Mouse (Mus musculus): ENCODE measurements around the gene March8. TPM values are rescaled to one million over a fixed set of nuclear protein-coding genes. Genes with fewer than 3 reads are reported as not detected.

March8 gene
- total RNA-seq, 2 experiments from 2014 or later = 39.5 to 46.6 TPM

- DNase-seq = no peak
- intact Hi-C loops (cut with DNase I) = no loop called here
Observed at GRCm38 (mm10) chr6:116370216-116370976, 32.6 kb downstream of the March8 start.

GRCm38 (mm10) chr6:116371500-116371899 is 33.7 kb downstream of the March8 start:
- intact Hi-C loops (cut with DNase I) = no loop called here

GRCm38 (mm10) chr6:116374136-116374535 is 36.3 kb downstream of the March8 start:
- intact Hi-C loops (cut with DNase I) = no loop called here
- DNase-seq = no peak

More at GRCm38 (mm10) chr6:116371500-116371899, 33.7 kb downstream of the March8 start:
- DNase-seq = no peak

DNA sequence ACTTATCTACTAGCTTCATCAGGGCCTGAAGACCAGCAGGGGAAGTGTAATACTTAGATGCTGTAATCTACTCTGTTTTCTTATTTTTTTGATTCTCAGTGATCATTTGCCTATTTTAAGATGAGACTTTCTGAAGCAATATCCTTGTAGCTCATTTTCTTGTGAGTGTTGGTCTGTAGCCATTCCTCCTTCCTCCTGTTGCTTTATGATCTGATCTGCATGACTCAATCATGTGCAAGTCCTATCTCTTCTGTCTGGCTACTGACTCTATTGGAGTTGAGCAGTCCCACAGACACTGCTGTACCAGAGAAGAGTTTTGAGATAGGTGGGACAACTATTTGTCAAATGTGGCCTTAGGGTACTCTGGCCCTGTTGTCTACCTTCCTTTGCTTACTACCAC is 36.8 kb downstream of the March8 start:
- no peak for DNase-seq
- intact Hi-C loops (cut with DNase I) = no loop called here

DNA sequence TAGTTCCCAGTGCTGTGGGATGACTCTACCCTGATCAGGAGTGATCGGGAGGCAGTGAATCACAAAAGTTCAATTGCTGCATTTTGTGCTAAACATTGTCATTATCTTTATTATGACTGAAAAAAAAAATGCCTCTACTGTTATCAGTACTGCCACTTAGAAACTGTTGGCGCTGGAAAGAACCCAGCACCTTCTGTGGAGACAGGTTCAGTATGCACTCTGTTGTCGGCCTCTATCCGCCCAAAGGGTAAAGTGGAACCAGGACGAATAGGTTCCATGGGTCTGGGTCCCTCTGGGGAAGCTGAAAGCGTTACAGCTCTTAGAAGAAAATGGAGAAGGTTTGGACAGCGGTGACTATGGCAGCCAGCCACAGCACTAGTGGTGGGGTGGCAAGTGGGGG is 41.1 kb downstream of the March8 start:
- no peak for DNase-seq
- intact Hi-C loops (cut with DNase I) = no loop called here

- no peak for DNase-seq
- intact Hi-C loops (cut with DNase I) = no loop called here
Observed at GRCm38 (mm10) chr6:116380157-116380556, 42.3 kb downstream of the March8 start.

GRCm38 (mm10) chr6:116381605-116382004 is 43.8 kb downstream of the March8 start:
- intact Hi-C loops (cut with DNase I) = no loop called here
- no peak for DNase-seq

DNA sequence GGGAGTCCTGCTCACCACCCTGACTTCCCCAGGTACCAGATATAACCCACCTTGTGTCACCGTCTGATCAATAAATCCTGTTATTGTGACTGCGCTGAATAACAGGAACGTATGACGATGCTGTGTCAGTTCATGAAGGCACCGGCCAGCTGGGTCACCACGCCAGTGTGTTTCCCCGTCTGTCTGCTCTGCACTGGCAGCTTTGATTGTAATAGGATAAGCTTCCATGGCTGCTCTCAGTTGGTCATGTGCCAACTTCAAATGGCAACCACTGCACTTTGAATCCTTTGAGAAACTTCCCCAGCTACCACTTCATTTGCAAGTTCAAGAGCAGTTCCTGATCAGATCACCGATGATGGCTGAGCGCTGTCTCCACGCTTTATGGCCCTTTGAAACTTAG is 45.8 kb downstream of the March8 start:
- intact Hi-C loops (cut with DNase I) = no loop called here
- DNase-seq = no peak

- intact Hi-C loops (cut with DNase I) = no loop called here
- DNase-seq = no peak
Observed at GRCm38 (mm10) chr6:116385194-116386044, 47.6 kb downstream of the March8 start.

GRCm38 (mm10) chr6:116386045-116386415 is 48.2 kb downstream of the March8 start:
- DNase-seq = no peak
- intact Hi-C loops (cut with DNase I) = no loop called here

DNA sequence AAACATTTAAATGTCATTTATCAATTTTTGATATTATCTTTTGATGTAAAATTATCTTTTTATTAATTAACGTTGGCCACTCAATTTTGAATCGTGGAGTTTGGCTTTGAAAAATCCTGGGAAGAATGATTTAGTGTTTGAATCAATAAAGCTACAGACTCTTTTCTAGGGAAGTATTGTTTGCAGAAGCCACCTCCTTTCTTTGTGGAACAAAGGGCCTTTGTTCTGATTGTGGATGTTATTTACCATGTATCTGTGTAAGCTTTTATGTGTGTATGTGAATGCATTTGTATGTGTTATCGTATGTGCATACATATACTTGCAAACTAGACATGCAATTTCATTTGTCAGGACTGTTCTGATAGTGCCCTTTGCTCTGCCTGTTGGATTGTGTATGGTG is 48.7 kb downstream of the March8 start:
- DNase-seq = no peak
- intact Hi-C loops (cut with DNase I) = no loop called here

DNA sequence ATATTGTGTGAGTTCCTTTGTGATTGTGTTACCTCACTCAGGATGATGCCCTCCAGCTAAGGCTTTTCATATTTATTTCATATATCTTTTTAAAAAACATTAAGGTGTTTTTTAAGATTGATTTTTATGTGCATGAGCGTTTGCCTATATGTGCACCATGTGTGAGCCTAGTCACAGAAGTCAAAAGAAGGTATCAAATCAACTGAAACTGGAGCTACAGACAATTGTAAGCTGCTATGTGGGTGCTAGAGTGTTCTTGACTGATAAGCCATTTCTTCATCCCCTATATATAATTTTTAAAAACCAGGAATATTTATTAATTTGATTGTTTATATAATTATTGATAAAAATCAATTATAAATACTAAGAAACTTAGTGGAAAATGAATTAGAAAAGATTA is 50.2 kb downstream of the March8 start:
- intact Hi-C loops (cut with DNase I) = no loop called here
- DNase-seq = no peak

DNA sequence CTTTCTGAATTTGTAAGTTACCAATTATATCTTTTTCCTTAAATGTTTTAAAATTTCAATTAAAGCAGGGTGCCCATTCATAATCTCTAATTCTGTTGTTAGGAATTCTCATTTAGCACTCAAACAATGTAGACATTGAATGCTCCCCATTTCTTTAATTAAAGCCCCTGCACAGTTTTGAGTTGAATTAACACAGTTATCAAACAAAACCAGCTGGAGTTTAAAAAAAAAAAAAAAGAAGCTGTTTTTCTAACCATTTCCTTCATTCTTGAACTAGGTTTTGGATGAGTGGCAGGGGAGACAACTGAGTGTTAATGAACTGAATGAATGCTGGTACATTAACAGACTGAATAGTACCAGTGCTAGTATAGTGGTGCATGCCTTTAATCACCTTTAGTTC is 51.7 kb downstream of the March8 start:
- DNase-seq = no peak
- intact Hi-C loops (cut with DNase I) = no loop called here

DNA sequence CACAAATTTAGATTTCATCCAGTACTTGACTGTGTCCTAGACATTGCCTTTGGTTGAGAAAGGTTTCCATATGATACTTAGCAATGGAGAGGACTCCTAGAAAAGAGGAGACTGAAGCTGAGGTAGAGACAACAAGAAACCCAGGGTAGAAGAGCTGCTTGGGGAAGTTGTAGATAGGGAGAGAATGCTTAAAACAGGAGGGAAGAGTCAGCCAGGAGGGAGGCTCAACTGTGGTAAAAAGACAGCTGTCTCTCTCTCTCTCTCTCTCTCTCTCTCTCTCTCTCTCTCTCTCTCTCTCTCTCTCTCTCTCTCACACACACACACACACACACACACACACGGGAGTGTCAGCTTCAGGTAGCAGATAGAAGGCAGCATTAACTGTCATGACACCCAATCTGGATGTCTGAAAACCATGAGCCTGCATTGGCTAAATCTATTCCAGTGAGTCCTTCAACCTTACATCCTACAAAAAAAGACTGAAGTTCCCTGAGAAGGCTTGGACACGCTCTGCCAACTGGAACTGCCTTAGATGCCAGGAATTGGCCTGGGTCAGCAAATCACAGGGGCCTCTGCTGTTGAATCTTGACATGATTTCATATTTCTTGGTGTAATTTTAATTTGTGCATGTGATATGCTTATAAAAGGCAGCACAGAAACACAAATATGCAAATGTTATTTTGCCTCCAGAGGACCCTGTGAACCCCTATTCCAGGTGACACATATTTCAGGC is 57.3 kb downstream of the March8 start:
- no peak for DNase-seq
- intact Hi-C loops (cut with DNase I) = no loop called here

DNA sequence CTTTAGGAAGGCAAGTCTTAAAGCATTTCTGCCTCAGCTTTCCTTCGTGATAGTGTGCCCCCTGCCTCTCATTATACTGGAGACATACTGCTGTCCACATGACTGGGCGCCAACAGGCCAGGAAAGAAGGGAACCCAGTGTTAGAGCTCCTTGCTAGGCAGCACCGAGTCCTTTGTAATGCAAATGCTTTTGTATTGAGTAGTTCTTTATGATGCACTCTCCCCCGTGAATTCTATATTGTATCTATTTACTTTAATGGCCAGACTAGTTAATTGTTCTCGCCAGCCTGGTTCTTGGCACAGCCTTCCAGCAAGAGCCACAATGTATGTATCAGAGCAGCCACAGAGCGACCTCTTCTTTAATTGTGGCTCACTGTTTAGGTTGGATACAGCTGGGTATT is 59.8 kb downstream of the March8 start:
- intact Hi-C loops (cut with DNase I) = no loop called here
- no peak for DNase-seq

DNA sequence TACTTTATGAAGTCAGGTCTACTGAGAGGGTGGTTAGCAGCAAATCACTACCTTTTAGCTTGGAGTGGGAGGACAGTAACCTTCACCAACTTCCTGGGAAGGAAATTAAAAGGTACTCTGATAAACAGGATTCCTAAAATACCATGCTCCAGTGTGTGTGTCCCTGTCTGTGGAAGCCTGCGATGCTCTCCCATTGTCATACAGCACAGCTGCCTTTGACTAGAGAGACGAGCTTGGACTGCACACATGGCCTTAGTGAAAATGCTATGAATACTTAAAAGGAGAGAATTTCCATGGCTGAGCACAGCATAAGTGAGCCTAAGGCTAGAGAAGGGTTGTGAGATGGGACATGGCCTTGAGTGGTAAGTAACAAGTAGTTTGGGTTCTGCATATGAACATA is 60.3 kb downstream of the March8 start:
- intact Hi-C loops (cut with DNase I) = no loop called here
- DNase-seq = no peak

DNA sequence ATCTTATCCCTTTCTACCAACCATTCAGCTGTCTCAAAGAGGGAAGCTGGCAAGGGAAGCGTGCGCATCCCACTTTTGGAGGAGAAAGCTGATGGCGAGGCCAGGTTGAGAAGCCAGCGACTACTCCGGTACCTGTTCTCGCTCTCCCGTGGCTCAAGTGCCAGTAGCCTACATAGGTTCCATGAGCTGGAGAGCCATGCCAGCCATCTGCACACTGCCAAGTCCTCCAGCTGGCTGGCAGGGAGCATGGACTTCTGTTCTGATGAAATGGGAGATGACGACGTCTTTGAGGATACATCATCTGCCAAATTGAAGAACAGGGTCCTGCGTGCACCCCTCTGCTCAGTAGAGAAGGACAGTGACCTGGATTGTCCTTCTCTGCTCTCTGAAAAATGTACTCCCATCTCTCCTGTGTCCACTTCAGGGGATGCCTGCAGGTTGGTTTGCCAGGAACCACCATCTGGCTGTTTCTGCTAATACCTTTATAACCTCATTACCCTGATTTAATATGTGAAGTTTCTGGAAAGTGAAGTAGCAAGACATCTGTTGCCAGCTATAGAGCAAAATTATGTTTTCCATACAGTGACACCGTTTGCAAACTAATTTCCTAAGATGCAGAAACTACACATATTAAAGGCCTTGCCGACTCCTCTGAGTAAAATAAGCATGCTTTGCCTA is 64.1 kb downstream of the March8 start:
- intact Hi-C loops (cut with DNase I) = no loop called here
- no peak for DNase-seq

GRCm38 (mm10) chr6:116402426-116402825 is 64.6 kb downstream of the March8 start:
- intact Hi-C loops (cut with DNase I) = no loop called here
- DNase-seq = no peak

- intact Hi-C loops (cut with DNase I) = no loop called here
Observed at GRCm38 (mm10) chr6:116405243-116405642, 67.4 kb downstream of the March8 start.

GRCm38 (mm10) chr6:116405715-116406114 is 67.9 kb downstream of the March8 start:
- intact Hi-C loops (cut with DNase I) = no loop called here
- no peak for DNase-seq

More at GRCm38 (mm10) chr6:116405243-116405642, 67.4 kb downstream of the March8 start:
- DNase-seq = no peak

GRCm38 (mm10) chr6:116406152-116406551 is 68.3 kb downstream of the March8 start:
- no peak for DNase-seq
- intact Hi-C loops (cut with DNase I) = no loop called here
